Mouse (Mus musculus) forebrain, embryonic 15.5 days (tissue): ENCODE measurements at regions not wholly inside any gene's neighbourhood (a gene's known extent, or its start where the extent isn't known, plus 50 kb on each side); places are given as distances from the start of the nearest gene placed in this dataset.
"Not testable (repeated sequence)": the region's sequence is repeated elsewhere in the genome, so short reads cannot be mapped to it uniquely, and the experiment has no call there.

Experiments used
- ATAC-seq: fragments of 200-750 bp; cut with Nextera tagmentation; replicated peaks from 2 replicates; pipeline ENCODE4 v1.8.0; 2017; ENCODE audit warnings: mild to moderate bottlenecking, moderate TSS enrichment, moderate library complexity
- H3K27ac ChIP-seq: fragments of 300-500 bp; sonication (generic); replicated peaks from 2 replicates; pipeline ENCODE4 v1.5.1; 2015; ENCODE audit warnings: mild to moderate bottlenecking, inconsistent platforms
- H3K27me3 ChIP-seq: fragments of 300-500 bp; sonication (generic); 2 replicates; pipeline ENCODE4 v1.6.1; 2015; ENCODE audit warnings: inconsistent platforms
- H3K36me3 ChIP-seq: fragments of 300-500 bp; sonication (generic); 2 replicates; pipeline ENCODE4 v1.6.1; 2015; ENCODE audit warnings: mild to moderate bottlenecking, inconsistent platforms
- H3K4me1 ChIP-seq: fragments of 300-500 bp; sonication (generic); 2 replicates; pipeline ENCODE4 v1.6.1; 2015; ENCODE audit warnings: inconsistent platforms
- H3K4me2 ChIP-seq: fragments of 300-500 bp; sonication (generic); replicated peaks from 2 replicates; pipeline ENCODE4 v1.6.1; 2015; ENCODE audit warnings: mild to moderate bottlenecking, inconsistent platforms
- H3K4me3 ChIP-seq: fragments of 300-500 bp; sonication (generic); 2 replicates; pipeline ENCODE4 v1.5.1; 2015; ENCODE audit warnings: mild to moderate bottlenecking, inconsistent platforms
- H3K9ac ChIP-seq: fragments of 300-500 bp; sonication (generic); replicated peaks from 2 replicates; pipeline ENCODE4 v1.6.1; 2015; ENCODE audit warnings: mild to moderate bottlenecking, inconsistent platforms
- H3K9me3 ChIP-seq: fragments of 300-500 bp; sonication (generic); 2 replicates; pipeline ENCODE4 v1.6.1; 2016; ENCODE audit warnings: inconsistent platforms
- WGBS: fragments of 180-500 bp; shearing (Covaris S2); methylation state at CpG from one replicate; pipeline ENCODE4 v1.1.7; 2015; ENCODE audit warnings: mixed read lengths; 5-methylcytosine and 5-hydroxymethylcytosine counted together

DNA sequence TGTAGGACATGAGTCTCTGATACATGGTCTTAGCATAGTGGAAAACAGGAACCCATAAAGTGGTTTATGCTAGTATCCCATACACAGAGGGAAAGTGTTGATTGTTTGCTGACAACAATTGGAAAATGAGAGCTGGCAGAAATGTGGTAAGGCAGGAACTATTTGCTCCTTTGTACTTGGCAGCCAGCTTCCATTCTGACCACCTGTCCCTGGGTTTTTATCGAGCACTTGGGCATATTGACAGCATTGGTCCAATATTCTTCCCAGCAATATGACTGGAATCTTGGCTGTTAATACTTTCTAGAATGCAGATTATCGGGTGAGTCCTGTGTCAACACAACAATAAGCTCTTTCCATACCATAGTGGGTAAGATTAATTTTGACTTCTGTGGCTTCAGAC lies 67.7 kb downstream of the Sult1c2 start:
- not testable (repeated sequence) for H3K4me2 ChIP-seq, H3K4me1 ChIP-seq, H3K9me3 ChIP-seq, H3K27me3 ChIP-seq, ATAC-seq, H3K27ac ChIP-seq, H3K36me3 ChIP-seq, H3K9ac ChIP-seq, H3K4me3 ChIP-seq
- 77% methylated on average over 2 of the region's 2 CpGs for WGBS

DNA sequence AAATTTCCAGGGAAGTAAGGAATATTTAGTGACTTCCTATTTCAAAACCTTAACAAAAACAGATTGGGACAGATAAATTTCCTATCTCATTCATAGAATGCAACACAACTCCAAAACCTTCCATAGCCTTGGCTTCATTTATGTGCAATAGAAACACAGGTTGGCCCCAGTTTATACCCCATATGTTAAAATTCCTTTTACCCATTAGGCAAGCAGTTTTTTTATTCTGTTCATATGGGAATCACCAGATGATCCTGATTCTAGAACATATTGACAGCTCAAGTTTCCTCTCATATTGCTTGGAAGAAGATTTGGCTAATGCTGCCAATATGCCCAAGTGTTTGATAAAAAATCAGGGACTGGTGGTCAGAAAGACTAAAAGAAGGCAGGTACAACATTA lies 71.8 kb upstream of the Sgo1 start:
- peak; percentile 58 for ATAC-seq
- H3K27me3 ChIP-seq, result no peaks in the 10 kb centered on the region
- H3K36me3 ChIP-seq, result no peaks in the 10 kb centered on the region
- no peaks in the 10 kb centered on the region for H3K4me1 ChIP-seq
- no peak overlapping the region for H3K27ac ChIP-seq
- no peak overlapping the region for H3K4me3 ChIP-seq
- H3K9me3 ChIP-seq, result no peaks in the 10 kb centered on the region
- no peak overlapping the region for H3K9ac ChIP-seq
- no peak overlapping the region for H3K4me2 ChIP-seq

DNA sequence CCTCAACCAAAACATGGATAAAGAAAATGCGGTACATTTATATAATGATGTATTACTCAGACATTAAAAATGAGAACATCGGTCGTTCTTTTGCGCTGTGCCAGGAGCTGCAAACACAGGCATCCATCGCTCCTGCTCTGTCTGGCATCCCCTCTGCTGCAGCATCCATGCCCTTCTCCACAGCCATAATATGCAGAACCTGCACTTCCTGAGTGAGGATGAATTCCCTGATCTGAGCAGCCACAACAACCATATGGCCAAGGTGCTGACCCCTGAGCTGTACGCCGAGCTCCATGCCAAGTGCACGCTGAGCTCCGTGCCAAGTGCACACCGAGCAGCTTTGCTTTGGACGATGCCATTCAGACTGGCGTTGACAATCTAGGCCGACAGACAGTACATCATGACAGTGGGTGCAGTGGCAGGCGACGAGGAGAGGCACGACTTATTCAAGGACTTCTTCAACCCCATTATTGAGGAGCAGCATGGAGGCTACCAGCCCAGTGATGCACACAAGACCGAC lies 56.9 kb upstream of the Sgo1 start:
- no peaks in the 10 kb centered on the region for H3K9me3 ChIP-seq
- H3K36me3 ChIP-seq, result no peaks in the 10 kb centered on the region
- no peak overlapping the region for H3K9ac ChIP-seq
- WGBS, result 95% methylated on average over 17 of the region's 17 CpGs
- no peak overlapping the region for H3K27ac ChIP-seq
- H3K4me2 ChIP-seq, result no peak overlapping the region
- H3K27me3 ChIP-seq, result no peaks in the 10 kb centered on the region
- ATAC-seq, result no peak
- H3K4me1 ChIP-seq, result no peaks in the 10 kb centered on the region
- H3K4me3 ChIP-seq, result no peak overlapping the region
